Mouse (Mus musculus) heart, adult 11 months (tissue): ENCODE measurements at regions not wholly inside any gene's neighbourhood (a gene's known extent, or its start where the extent isn't known, plus 50 kb on each side); places are given as distances from the start of the nearest gene placed in this dataset.

ENCODE experiments used
- DNase-seq: peaks from one replicate; pipeline ENCODE4 v3.0.0; 2022

DNA sequence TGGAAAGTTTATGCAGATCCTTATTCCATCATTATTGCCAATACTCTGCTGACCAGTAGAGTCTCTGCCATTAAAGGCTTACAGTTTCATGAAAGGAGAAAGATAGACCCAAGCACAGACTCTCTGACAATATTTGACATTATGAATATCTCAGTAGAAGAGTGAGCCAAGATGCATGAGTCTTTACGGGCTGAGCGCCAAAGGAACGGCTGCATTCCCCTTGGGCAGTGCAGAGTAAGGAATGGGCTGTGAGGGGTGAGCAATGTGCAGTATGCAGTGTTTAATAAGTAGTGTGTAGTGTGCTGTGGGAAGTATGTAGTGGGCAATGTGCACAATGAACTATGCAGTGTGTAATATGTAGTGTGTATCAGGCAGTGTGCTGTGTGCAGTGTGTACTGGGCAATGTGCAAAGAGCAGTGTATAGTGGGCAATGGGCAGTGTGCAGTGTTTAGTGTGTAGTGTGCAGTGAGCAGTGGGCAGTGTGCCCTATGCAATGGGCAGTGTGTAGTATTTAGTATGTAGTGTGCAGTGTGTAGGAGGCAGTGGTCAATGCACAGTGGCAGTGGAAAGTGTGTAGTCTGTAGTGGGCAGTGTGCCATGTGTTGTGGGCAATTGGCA lies 671.8 kb downstream of the 5730522E02Rik start:
- DNase-seq, result no peak

- DNase-seq, result no peak
These were observed 674.5 kb downstream of the 5730522E02Rik start for GRCm38 (mm10) chr11:25536069-25536468.

DNA sequence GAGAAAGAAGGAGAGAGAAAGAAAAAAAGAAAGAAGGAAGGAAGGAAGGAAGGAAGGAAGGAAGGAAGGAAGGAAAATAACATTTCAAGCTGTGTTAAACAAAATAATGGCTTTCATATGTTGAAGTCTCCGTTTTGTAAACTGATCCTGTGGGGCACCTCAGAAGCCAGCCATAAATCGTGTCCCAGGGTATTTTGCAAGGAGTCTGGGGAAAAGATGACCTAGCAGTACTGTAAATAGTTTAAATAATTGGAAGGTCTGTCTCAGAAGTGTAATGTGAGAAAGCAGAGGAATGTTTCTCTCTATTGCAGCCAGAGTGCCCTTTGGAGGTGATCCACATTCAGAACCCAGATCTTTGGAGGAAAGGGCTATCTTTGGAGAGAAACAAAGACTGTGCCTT lies 677.5 kb downstream of the 5730522E02Rik start:
- DNase-seq, result no peak

DNA sequence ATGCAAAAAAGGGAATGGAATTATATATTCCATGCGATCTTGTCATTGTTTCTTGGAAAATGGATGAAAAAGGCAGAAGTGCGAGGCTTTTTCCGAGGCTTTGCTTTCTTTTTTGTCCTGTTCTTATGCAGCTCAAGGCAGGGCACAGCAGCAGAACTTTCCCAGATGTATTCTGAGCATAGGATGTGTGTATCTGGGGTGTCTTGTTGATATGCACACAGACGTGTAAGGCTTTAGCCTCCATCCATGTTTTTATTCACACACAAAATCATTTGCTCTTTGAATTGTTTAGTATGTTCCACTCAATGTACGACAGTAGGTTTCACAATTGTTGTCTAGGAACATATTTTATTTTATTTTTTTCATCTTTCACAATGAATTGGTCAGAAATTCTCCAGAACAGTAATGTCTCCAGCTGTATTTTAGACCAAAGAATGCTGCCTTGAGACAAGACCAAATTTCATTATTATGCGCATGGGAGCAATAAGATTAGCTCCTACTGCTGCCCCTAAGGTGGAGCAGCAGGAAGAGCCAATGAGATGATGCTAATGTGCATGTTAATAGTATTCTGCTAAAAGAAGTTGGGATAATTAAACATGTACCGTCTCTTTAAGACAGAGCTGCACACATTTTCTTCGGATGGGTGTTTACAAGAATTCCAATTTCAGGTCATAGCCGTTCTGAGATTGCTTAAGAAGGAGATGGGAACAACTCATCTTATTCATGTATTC lies 678.7 kb downstream of the 5730522E02Rik start:
- DNase-seq, result no peak

- DNase-seq, result no peak
These were observed 682.5 kb downstream of the 5730522E02Rik start for GRCm38 (mm10) chr11:25528056-25528455.

GRCm38 (mm10) chr11:25518903-25519302 lies 691.7 kb downstream of the 5730522E02Rik start:
- no peak for DNase-seq

DNA sequence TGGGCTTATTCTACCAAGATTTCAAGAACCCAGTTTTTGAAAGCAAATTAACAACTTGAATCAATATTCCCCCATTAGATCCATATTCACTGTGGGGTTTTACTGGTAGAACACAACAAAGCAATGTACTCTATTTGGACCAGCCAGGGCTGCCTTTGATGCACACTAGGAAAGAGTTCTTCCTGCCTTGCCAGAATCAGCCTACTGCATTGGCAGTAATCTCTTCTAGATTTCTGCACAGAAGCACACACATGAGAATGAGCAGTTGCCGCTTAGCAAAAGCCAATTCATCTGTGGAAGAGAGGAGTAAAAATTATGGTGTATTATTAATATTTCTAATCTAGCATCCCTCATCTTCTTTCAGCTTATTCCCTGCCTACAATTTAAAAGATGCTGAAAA lies 692.4 kb downstream of the 5730522E02Rik start:
- DNase-seq, result no peak

GRCm38 (mm10) chr11:25505500-25505899 lies 705.1 kb downstream of the 5730522E02Rik start:
- DNase-seq, result peak; percentile 56

- no peak for DNase-seq
These were observed 736.7 kb downstream of the 5730522E02Rik start for GRCm38 (mm10) chr11:25473682-25474365.

DNA sequence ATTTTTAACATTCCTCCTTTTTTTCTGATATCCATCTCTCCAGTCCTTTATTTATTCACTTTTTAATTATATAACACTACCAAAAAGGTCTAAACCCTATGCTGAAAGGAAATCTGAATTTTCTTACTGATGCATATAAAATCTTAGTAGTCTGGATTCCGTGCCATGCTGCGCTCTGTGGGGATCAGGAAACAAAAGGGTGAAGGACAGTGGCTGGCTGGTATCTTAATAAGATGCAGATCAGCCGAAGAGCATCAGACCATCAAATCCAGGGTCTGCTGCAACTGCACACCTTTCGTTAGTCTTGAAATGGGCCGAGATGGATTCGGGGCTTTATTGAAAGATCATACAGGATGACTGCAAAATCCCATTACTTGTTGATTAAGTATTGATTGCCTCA lies 740.7 kb downstream of the 5730522E02Rik start:
- no peak for DNase-seq

GRCm38 (mm10) chr11:25437206-25437605 lies 773.4 kb downstream of the 5730522E02Rik start:
- DNase-seq, result no peak

DNA sequence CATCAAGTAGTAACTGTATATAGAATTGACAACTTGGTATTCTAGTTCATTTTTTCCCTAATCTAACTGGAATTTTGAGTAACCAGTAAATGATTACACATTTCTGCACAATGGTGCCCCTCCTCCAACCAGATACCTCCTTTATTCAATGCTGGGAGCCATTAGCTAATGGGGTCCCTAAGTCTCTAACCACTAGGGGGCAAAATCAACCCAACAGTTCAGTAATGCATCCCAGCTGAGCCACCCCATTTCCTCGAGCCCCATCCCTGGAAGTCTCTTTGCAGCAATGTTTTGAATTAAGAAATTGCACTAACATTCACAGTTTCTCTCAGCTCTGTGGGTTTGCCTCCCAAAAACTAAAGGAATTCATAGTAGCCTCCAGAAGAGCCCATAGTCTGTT lies 774.9 kb downstream of the 5730522E02Rik start:
- no peak for DNase-seq

GRCm38 (mm10) chr11:25423186-25423585 lies 787.4 kb downstream of the 5730522E02Rik start:
- no peak for DNase-seq

DNA sequence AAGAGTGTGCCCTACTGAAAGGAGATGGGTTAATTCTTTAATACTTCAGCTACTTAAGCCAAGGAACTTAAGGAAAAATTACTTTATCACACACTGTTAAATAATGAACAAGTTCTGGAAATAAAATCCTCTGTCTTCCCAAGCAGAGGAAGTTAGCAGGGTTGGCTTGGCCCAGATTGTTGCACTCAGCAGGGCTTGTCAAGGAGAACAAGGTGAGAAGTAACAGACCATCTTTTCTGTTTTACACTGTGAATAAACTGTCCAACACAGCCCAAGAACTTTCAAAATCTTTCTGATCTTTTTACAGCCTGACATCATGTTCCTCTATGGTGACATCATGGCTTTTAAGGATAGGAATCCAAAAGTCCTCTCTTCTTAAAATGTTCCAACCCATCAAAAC lies 789.1 kb downstream of the 5730522E02Rik start:
- no peak for DNase-seq

- no peak for DNase-seq
These were observed 800.0 kb downstream of the 5730522E02Rik start for GRCm38 (mm10) chr11:25410403-25411090.

GRCm38 (mm10) chr11:25391649-25392048 lies 818.9 kb downstream of the 5730522E02Rik start:
- no peak for DNase-seq

GRCm38 (mm10) chr11:25367111-25367510 lies 843.5 kb downstream of the 5730522E02Rik start:
- no peak for DNase-seq

DNA sequence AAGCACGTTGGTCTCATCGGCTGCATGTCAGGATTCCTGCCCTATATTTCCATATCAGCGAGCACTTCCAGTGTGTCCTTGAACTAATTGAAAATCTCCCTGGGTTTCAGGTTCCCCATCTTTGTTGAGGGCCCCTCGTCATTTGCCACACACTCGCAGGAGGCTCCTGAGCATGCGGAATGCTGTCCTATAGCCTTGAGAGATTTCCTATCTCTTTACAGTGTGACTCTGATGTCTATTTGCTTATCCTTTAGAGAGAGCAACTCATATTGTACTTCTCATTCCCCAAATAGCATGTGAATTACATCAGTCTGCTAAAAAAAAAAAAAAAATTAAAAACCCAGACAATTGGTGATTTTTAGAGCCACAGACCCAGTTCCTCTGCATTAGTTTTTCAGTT lies 845.1 kb downstream of the 5730522E02Rik start:
- no peak for DNase-seq

DNA sequence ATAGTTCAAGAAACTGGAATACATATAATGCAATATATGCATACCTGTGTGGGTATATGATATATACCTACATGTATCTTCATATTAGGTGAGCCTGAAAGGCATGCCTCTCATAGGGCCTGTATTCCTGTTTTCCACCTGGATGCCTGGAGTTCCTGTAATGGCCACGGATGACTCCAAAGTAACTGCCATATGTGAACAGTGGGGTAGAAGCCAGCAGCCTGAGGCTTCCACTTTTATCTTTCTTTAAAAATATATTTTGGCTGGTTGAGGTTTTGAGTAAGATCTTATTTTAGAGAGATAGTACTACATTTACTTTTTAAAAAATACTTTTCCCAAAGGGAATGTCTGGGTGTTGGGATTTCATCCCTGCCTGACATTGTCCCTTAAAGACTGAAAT lies 850.8 kb downstream of the 5730522E02Rik start:
- DNase-seq, result no peak

- DNase-seq, result no peak
These were observed 852.7 kb downstream of the 5730522E02Rik start for GRCm38 (mm10) chr11:25357717-25358411.

GRCm38 (mm10) chr11:25356671-25357586 lies 853.6 kb downstream of the 5730522E02Rik start:
- no peak for DNase-seq

DNA sequence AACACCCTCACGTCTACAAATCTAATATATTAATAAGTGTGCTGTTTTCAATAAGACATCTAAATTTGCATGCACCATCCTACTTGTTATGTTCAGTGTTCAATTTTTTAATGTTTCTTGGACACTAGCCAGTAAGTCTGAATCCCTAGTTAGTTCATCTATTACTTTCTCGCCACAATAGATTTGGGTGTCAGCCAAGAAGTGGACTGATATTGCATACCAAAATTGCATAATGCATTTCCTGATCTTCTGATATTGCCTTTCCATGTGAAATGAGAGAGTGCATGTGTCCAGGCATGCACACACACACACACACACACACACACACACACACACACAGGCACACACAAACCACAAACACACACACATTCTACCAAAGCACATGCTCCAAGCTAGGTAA lies 874.9 kb downstream of the 5730522E02Rik start:
- DNase-seq, result no peak
